Mouse (Mus musculus) MN1 (cell line): ENCODE data around the gene Akap1.
"Not testable (repeated sequence)": the region's sequence is repeated elsewhere in the genome, so short reads cannot be mapped to it uniquely, and the experiment has no call there.

Source experiments
- DNase-seq: peaks from one replicate; pipeline ENCODE4 v3.0.0-alpha.2; 2016; ENCODE audit warnings: low spot score

Gene Akap1

GRCm38 (mm10) chr11:88864458-88865197, at the start of gene Akap1:
Gene Akap1, minus strand, starts transcription at chr11:88864586.
- DNase-seq = peak; percentile 98

- DNase-seq = no peak
These were observed 45.1 kb upstream of the Akap1 start for GRCm38 (mm10) chr11:88909388-88910036.

- DNase-seq = no peak
These were observed 44.3 kb upstream of the Akap1 start for GRCm38 (mm10) chr11:88908557-88909211.

DNA sequence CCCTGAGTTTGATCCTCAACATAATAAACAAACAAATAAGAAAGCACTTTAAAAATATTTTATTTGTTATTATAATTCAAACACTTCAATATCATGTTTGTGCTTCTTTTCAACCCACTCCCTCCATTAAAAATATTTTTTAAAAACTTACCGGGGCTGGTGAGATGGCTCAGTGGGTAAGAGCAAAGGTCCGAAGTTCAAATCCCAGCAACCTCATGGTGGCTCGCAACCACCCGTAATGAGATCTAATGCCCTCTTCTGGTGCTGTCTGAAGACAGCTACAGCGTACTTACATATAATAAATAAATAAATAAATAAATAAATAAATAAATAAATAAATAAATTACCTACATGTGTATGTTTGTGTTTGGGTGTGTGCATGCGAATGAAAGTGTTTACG, 43.5 kb upstream of the Akap1 start:
- DNase-seq = no peak

- no peak for DNase-seq
These were observed 41.2 kb upstream of the Akap1 start for GRCm38 (mm10) chr11:88905621-88906020.

DNA sequence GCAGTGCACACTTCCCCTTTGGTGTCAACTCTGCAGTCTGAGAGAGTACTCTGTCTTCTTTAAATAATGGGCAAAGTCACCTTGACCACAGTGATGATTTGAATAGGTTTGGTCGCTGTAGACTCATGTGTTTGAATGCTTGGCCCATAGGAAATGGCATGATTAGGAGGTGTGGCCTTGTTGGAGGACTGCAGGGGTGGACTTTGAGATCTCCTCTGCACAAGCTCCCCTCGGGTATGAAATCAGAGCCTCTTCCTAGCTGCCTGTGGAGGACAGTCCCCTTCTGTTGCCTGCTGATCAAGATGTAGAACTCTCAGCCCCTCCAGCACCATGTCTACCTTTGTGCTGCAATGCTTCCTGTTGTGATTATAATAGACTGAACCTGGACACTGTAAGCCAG, 39.7 kb upstream of the Akap1 start:
- no peak for DNase-seq

- no peak for DNase-seq
These were observed 38.4 kb upstream of the Akap1 start for GRCm38 (mm10) chr11:88902762-88903161.

- no peak for DNase-seq
These were observed 37.0 kb upstream of the Akap1 start for GRCm38 (mm10) chr11:88901341-88901802.

- no peak for DNase-seq
These were observed 35.2 kb upstream of the Akap1 start for GRCm38 (mm10) chr11:88899561-88899960.

DNA sequence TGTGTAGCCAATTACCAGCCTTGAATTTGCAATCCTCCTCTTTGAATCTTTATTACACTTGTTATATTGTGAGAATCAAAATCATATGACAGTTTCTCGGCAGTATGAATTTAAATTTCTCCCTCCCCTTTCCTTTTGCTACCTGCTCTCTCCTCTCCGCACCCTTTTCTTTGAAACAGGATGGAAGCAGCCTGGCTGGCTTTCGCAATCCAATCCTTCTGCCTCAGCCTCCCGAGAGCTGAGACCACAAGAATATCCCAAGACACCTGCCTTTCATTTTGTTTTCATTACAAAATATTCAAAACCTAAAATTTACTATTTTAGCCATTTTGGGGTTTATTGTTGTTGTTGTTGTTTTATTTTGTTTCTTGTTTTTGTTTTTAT, 34.0 kb upstream of the Akap1 start:
- no peak for DNase-seq

DNA sequence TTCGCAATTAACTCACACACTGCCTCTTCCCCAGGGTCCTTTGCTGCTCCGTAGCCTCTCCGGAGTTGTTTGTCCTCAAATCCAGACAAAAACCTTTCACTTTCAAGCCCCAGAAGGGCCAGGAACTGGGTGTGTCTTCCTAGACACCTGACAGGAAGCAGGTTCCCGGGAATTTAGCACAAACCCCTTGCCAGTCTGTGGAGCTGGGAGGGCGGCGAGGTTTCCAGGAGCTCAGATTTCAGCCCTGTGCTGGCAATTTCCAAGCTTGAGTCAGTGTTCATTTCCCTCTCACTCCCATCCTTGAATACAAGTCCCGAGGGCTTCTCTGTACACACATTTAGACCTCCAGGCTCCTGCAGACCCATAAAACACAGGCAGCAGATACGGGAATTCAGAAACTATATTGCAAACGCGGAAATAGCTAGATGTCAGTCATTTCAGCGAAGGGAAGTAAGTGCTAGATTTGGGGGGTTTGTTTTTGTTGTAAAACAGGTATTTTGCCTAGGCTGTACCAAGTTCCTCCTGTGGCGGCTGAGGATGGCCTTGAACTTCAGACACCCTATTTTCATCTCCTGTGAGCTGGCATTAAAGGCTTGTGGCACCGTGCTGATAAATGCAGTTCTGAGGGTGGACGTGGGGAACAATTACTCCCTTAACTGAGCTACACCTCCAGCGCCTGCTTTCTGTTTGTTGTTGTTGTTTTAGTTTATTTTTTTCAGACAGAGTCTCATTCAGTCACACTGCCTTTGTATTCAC, 33.4 kb upstream of the Akap1 start:
- DNase-seq = no peak

DNA sequence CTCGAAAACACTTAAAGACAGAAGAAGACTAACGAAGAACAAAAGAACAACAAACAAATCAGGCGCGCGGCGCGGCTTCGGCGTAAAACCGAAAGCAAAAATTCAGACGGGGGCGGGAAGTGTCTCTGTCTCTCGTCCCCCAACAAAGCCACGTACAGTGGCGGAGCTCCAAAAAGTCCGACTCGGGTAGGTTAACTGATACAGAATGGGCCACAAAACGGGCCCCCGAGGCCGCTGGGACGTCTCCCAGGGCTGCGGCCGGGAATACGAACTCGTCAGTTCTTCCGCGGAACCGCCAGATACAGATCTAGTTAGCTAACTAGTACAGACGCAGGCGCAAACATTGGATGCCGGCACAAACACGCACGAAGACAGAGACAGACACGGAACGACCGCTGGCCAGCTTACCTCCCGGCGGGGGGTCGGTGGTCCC, 31.4 kb upstream of the Akap1 start:
- not testable (repeated sequence) for DNase-seq

- DNase-seq = not testable (repeated sequence)
These were observed 30.8 kb upstream of the Akap1 start for GRCm38 (mm10) chr11:88895235-88895634.

- DNase-seq = not testable (repeated sequence)
These were observed 29.9 kb upstream of the Akap1 start for GRCm38 (mm10) chr11:88894279-88894678.

- DNase-seq = not testable (repeated sequence)
These were observed 29.1 kb upstream of the Akap1 start for GRCm38 (mm10) chr11:88893501-88893900.

DNA sequence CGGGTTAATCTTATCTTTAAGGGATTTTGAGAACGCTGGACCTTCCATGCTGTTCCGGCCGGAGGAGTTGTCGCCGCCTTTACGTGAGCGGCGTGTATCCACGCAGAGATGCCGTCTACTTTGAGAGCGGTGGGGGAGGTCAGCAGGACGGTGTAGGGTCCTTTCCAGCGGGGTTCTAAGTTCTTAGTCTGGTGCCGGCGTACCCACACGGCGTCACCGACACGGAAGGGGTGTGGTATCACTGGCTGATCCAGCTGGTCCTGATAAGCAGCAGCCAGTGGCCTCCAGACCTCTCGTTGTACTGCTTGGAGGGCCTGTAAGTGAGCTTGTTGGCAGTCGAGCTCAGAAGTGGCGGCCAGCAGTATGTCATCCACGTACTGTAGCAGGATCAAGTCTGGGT, 28.4 kb upstream of the Akap1 start:
- not testable (repeated sequence) for DNase-seq

GRCm38 (mm10) chr11:88891921-88892561, 27.7 kb upstream of the Akap1 start:
- not testable (repeated sequence) for DNase-seq

DNA sequence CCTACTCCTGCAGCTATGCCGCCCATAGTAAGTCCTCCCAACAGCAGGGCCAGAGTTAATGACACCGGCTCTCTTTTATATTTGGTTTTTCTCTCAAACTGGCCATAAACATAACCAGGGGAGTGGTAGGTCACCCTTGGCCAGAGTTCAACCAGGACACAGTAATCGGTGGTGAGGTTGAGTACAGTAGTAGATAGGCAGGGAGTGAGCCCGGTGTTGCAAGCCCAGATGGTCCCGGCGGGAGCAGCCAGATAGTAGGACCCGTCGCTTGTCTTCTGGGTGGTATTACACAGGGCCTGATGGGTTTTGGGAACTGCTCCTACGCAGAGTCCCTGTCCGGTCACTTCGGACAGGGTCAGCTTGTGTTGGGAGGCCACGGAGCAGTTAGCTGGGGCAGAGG, 27.1 kb upstream of the Akap1 start:
- not testable (repeated sequence) for DNase-seq

DNA sequence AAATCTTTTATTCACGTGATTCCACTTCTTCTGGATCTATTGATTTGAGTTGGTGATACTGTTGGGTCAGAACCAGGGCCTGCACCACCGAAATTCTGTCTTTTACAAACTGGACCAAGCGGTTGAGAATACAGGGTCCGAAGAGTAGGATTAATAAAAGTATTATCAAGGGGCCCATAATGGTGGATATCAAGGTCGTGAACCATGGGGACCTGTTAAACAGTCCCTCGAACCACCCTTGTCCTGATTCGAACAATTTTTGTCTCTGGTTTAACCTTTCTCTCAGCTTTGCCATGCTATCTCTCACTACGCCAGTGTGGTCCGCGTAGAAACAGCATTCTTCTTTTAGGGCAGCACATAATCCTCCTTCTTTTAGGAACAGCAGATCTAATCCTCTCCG, 26.5 kb upstream of the Akap1 start:
- not testable (repeated sequence) for DNase-seq

DNA sequence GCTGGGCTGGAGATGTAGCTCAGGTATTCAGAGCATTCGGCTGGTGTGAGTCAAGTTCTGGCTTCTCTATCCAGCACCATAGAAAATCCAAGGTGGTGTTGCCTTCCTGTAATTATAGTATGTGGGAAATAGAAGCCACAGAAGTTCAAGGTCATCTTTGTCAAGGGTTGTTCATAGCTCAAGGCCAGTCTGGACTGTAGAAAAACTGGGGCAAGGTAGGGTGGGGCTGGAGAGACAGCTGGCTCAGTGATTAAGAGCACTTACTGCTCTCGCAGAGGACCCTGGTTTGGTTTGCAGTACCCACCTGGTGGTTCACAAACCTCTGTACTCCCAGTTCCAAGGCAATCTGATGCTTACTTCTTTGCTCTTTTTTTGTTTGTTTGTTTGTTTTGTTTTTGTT, 24.6 kb upstream of the Akap1 start:
- DNase-seq = no peak

GRCm38 (mm10) chr11:88884376-88885065, 20.1 kb upstream of the Akap1 start:
- no peak for DNase-seq
